Mouse (Mus musculus): Measurements from ENCODE around the gene Bbc3. TPM values are rescaled to one million over a fixed set of nuclear protein-coding genes. Genes with fewer than 3 reads are reported as not detected.

Bbc3 gene
- polyA plus RNA-seq, 1 experiment from 2014 or later, result 8.0 TPM

DNA sequence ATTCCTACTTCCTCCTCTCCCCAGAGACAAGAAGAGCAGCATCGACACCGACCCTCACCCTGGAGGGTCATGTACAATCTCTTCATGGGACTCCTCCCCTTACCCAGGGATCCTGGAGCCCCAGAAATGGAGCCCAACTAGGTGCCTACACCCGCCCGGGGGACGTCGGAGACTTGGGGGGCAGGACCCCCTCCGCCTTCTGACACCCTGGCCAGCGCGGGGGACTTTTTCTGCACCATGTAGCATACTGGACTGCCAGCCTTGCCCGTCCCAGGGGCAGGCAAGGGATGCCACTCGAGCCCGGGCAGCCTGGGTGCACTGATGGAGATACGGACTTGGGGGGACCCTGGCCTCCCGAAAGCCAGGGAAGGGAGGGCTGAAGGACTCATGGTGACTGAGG lies 8.9 kb downstream of the Bbc3 start:
- H3K4me1 ChIP-seq (replicated peaks; ENCODE audit: control insufficient read depth, insufficient read depth, low read length), result peaks cover 3% of the 10 kb centered on the region
- no peaks in the 10 kb centered on the region for H3K9me3 ChIP-seq (ENCODE audit: control insufficient read depth, low read length)
- WGBS, result 87% methylated on average over 14 of the region's 14 CpGs
- no peak overlapping the region for H3K4me3 ChIP-seq (ENCODE audit: low read depth, low read length)
- H3K27me3 ChIP-seq (ENCODE audit: control insufficient read depth, insufficient read depth, low read length), result no peaks in the 10 kb centered on the region
- DNase-seq (ENCODE audit: low spot score) (peak; percentile 51), ATAC-seq (replicated peaks; ENCODE audit: low FRiP score) (no peak)
- H3K4me2 ChIP-seq (ENCODE audit: low read depth, low read length, severe bottlenecking), result no peak overlapping the region
- H3K9ac ChIP-seq (ENCODE audit: low read length), result no peak overlapping the region
- H3K36me3 ChIP-seq (ENCODE audit: control insufficient read depth, insufficient read depth, low read length), result no peaks in the 10 kb centered on the region
- no peak overlapping the region for H3K27ac ChIP-seq (ENCODE audit: low read depth, low read length)

DNA sequence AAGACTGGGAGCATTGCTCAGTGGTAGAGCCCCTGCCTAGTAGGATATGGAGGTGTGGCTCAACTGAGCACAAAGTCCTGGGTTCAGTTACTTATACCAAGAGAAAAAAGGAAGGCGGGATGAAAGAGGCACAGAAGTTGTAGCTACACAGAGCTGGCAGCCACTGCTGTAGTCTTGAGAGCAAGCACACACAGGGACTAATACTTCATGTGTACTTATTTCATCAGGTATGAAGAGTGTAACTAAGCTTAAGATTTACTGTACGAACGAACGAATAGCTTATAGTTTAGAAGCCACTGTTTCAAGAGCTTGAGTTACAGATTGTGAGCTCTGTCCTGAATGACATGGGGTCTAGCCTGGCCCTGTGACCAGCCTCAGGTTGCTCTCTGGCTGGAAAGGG lies 11.0 kb downstream of the Bbc3 start:
- H3K4me3 ChIP-seq (ENCODE audit: low read depth, low read length), result no peak overlapping the region
- H3K9me3 ChIP-seq (ENCODE audit: control insufficient read depth, low read length), result no peaks in the 10 kb centered on the region
- no peak overlapping the region for H3K27ac ChIP-seq (ENCODE audit: low read depth, low read length)
- H3K4me1 ChIP-seq (replicated peaks; ENCODE audit: control insufficient read depth, insufficient read depth, low read length), result no peaks in the 10 kb centered on the region
- no peak overlapping the region for H3K9ac ChIP-seq (ENCODE audit: low read length)
- no peaks in the 10 kb centered on the region for H3K27me3 ChIP-seq (ENCODE audit: control insufficient read depth, insufficient read depth, low read length)
- ATAC-seq (replicated peaks; ENCODE audit: low FRiP score), result no peak
- 92% methylated on average over 4 of the region's 4 CpGs for WGBS
- DNase-seq (ENCODE audit: low spot score), result no peak
- no peaks in the 10 kb centered on the region for H3K36me3 ChIP-seq (ENCODE audit: control insufficient read depth, insufficient read depth, low read length)
- no peak overlapping the region for H3K4me2 ChIP-seq (ENCODE audit: low read depth, low read length, severe bottlenecking)

DNA sequence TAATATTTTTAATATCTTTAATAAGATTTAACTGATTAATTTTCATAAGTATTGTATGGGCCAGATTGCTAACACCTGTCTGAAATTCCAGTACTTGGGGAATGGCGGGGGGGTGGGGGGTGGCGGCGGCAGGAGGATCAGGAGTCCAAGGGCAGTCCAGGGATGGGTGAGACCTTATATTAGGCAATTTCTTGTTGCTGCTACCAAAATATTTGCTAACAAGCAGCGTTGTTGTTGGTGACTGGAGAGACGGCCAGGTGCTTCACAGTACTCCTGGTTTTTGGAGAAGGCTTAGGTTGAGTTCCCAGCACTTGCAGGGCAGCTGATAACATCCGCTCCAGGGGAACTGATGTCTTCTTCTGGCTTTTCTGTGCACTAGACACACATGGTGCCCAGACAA lies 12.3 kb downstream of the Bbc3 start:
- ATAC-seq (replicated peaks; ENCODE audit: low FRiP score) (no peak), DNase-seq (ENCODE audit: low spot score) (no peak)
- no peak overlapping the region for H3K27ac ChIP-seq (ENCODE audit: low read depth, low read length)
- H3K9ac ChIP-seq (ENCODE audit: low read length), result no peak overlapping the region
- H3K9me3 ChIP-seq (ENCODE audit: control insufficient read depth, low read length), result no peaks in the 10 kb centered on the region
- H3K4me2 ChIP-seq (ENCODE audit: low read depth, low read length, severe bottlenecking), result no peak overlapping the region
- H3K36me3 ChIP-seq (ENCODE audit: control insufficient read depth, insufficient read depth, low read length), result no peaks in the 10 kb centered on the region; the same call in 1 of the 2 replicates
- no peaks in the 10 kb centered on the region for H3K27me3 ChIP-seq (ENCODE audit: control insufficient read depth, insufficient read depth, low read length)
- WGBS, result 88% methylated on average over 6 of the region's 6 CpGs
- H3K4me3 ChIP-seq (ENCODE audit: low read depth, low read length), result no peak overlapping the region
- H3K4me1 ChIP-seq (replicated peaks; ENCODE audit: control insufficient read depth, insufficient read depth, low read length), result no peaks in the 10 kb centered on the region

DNA sequence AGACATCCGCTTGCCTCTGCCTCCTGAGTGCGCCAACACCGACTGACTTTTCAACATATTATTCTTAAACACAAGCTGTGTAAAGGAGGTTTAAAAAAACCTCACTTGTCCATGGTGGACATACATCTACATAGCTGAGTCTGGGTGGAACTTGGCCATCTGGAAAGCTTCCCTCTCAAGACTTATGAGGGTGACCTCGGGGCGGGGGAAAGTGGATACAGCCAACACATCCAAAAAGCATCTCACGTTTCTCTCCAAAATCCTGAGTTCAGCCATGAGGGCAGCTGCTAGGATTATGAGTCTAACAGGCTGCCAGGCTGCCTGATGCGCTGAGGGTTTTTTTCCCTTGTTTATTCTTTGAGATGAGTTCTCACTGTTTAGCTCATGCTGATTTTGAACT lies 16.5 kb downstream of the Bbc3 start:
- Histone ChIP-seq H3K4me1 (replicated peaks; ENCODE audit: control insufficient read depth, insufficient read depth, low read length) (peaks cover 2% of the 10 kb centered on the region; the same call in 1 of the 2 replicates), H3K9me3 (ENCODE audit: control insufficient read depth, low read length) (no peaks in the 10 kb centered on the region), H3K36me3 (ENCODE audit: control insufficient read depth, insufficient read depth, low read length) (peaks cover 3% of the 10 kb centered on the region; the same call in 1 of the 2 replicates), H3K27me3 (ENCODE audit: control insufficient read depth, insufficient read depth, low read length) (no peaks in the 10 kb centered on the region), H3K4me3 (ENCODE audit: low read depth, low read length) (no peak overlapping the region), H3K4me2 (ENCODE audit: low read depth, low read length, severe bottlenecking) (no peak overlapping the region), H3K27ac (ENCODE audit: low read depth, low read length) (no peak overlapping the region), H3K9ac (ENCODE audit: low read length) (no peak overlapping the region)
- ATAC-seq (replicated peaks; ENCODE audit: low FRiP score) (no peak), DNase-seq (ENCODE audit: low spot score) (no peak)
- 95% methylated on average over 7 of the region's 7 CpGs for WGBS

DNA sequence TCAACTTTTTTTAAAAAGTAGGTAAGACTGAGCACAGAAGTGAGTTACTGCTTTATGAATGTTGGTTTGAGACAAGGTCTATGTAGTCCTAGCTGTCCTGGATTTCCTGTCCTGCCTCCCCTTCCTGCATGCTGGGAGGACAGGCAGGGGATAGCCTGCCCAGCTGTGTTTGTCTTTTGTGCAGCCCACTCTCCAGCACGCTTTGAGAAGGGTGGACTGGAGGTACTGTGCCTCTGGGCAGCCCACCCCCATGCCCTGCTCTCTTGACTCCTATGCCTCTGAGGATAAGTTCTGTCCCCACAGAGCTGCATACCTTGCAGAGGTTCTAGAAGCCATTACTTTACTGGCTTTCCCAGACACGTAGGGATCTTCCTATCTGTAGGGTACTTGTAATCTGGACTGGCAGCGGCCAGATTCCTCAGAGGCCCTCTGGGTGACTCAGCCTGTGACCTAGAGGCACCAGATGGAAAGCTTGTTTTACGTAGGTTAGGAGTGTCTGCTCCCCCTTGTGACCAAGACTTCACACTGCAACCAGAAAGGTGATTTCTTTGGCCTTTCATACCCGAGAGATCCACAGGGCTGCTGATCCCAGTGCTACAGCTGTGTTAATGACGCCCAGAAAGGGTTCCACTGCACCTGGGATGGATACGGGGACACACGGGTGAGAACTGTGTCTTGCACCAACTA lies 17.9 kb downstream of the Bbc3 start:
- Histone ChIP-seq H3K4me2 (ENCODE audit: low read depth, low read length, severe bottlenecking) (no peak overlapping the region), H3K36me3 (ENCODE audit: control insufficient read depth, insufficient read depth, low read length) (peaks cover 7% of the 10 kb centered on the region; the same call in 1 of the 2 replicates), H3K9ac (ENCODE audit: low read length) (no peak overlapping the region), H3K27me3 (ENCODE audit: control insufficient read depth, insufficient read depth, low read length) (no peaks in the 10 kb centered on the region), H3K4me3 (ENCODE audit: low read depth, low read length) (no peak overlapping the region), H3K4me1 (replicated peaks; ENCODE audit: control insufficient read depth, insufficient read depth, low read length) (peaks cover 2% of the 10 kb centered on the region; the same call in 1 of the 2 replicates), H3K27ac (ENCODE audit: low read depth, low read length) (no peak overlapping the region), H3K9me3 (ENCODE audit: control insufficient read depth, low read length) (no peaks in the 10 kb centered on the region)
- peak; percentile 71 for DNase-seq (ENCODE audit: low spot score)
- ATAC-seq (replicated peaks; ENCODE audit: low FRiP score), result peak; percentile 56; the same call in 1 of the 2 replicates
- WGBS, result 38% methylated on average over 8 of the region's 8 CpGs

DNA sequence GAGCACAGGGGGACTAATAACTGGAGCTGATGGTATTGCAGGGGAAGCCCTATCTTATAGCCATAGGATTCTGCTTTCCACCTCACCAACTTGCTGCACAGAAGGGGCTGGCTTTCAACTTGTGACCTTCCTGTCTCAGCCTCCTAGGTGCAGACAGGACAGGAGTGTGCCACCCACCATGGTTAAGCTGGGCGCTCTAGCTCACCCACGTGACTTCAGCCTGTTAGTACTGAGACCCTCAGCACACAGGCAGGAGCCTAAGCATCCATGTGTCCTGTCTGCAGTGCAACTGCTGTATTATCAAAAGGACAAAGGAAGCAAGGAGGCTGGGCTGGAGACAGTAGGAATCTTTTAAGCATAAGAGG lies 18.4 kb downstream of the Bbc3 start:
- Histone ChIP-seq H3K27ac (ENCODE audit: low read depth, low read length) (no peak overlapping the region), H3K9me3 (ENCODE audit: control insufficient read depth, low read length) (no peaks in the 10 kb centered on the region), H3K36me3 (ENCODE audit: control insufficient read depth, insufficient read depth, low read length) (peaks cover 7% of the 10 kb centered on the region; the same call in 1 of the 2 replicates), H3K4me2 (ENCODE audit: low read depth, low read length, severe bottlenecking) (no peak overlapping the region), H3K27me3 (ENCODE audit: control insufficient read depth, insufficient read depth, low read length) (no peaks in the 10 kb centered on the region), H3K4me3 (ENCODE audit: low read depth, low read length) (no peak overlapping the region), H3K4me1 (replicated peaks; ENCODE audit: control insufficient read depth, insufficient read depth, low read length) (peaks cover 2% of the 10 kb centered on the region; the same call in 1 of the 2 replicates), H3K9ac (ENCODE audit: low read length) (no peak overlapping the region)
- 82% methylated on average over 2 of the region's 2 CpGs for WGBS
- no peak for ATAC-seq (replicated peaks; ENCODE audit: low FRiP score)
- DNase-seq (ENCODE audit: low spot score), result no peak

DNA sequence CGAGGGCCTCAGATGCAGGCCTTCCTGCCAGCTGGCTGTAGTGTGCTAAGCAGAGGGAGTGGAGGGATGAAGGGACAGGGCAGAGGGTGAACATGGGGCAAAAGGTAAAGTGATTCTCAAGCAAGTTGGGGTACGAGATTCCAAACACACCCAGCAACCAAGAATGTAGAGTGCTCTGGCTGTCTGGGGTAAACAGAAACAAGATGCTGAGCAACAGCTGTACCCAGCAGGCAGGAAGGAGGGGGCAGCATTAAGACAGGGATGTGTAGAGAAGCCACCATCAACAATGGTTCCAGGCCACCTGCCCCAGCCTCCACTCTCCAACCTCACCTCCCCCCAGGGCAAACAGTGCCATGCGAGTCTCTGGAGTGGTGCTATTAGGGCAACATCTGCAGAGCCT lies 21.0 kb downstream of the Bbc3 start:
- 85% methylated on average over 3 of the region's 3 CpGs for WGBS
- no peaks in the 10 kb centered on the region for H3K9me3 ChIP-seq (ENCODE audit: control insufficient read depth, low read length)
- H3K9ac ChIP-seq (ENCODE audit: low read length), result no peak overlapping the region
- peaks cover 12% of the 10 kb centered on the region; the same call in 1 of the 2 replicates for H3K36me3 ChIP-seq (ENCODE audit: control insufficient read depth, insufficient read depth, low read length)
- no peak overlapping the region for H3K4me2 ChIP-seq (ENCODE audit: low read depth, low read length, severe bottlenecking)
- peaks cover 2% of the 10 kb centered on the region; the same call in 1 of the 2 replicates for H3K4me1 ChIP-seq (replicated peaks; ENCODE audit: control insufficient read depth, insufficient read depth, low read length)
- no peak overlapping the region for H3K27ac ChIP-seq (ENCODE audit: low read depth, low read length)
- no peak overlapping the region for H3K4me3 ChIP-seq (ENCODE audit: low read depth, low read length)
- no peak for DNase-seq (ENCODE audit: low spot score)
- no peaks in the 10 kb centered on the region for H3K27me3 ChIP-seq (ENCODE audit: control insufficient read depth, insufficient read depth, low read length)
- ATAC-seq (replicated peaks; ENCODE audit: low FRiP score), result no peak

DNA sequence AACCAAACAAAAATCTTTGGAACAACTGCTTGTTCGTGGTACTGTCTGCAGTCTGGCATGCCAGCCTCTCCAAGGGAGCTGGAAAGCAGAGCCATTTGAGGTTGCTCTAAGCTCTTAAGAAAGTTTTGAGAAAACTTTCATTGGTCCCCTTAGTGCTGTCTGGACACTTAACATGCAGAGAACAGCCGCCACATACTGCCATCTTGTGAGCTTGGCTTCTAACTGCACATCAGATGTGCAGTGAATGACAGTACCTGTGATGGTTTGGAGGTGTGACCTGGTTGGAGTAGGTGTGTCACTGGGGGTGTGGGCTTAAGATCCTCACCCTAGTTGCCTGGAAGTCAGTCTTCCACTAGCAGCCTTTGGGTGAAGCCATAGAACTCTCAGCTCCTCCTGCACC lies 29.5 kb downstream of the Bbc3 start:
- no peaks in the 10 kb centered on the region for H3K4me1 ChIP-seq (replicated peaks; ENCODE audit: control insufficient read depth, insufficient read depth, low read length)
- WGBS, result 74% methylated on average over 2 of the region's 2 CpGs
- ATAC-seq (replicated peaks; ENCODE audit: low FRiP score) (no peak), DNase-seq (ENCODE audit: low spot score) (no peak)
- H3K4me3 ChIP-seq (ENCODE audit: low read depth, low read length), result no peak overlapping the region
- no peak overlapping the region for H3K9ac ChIP-seq (ENCODE audit: low read length)
- no peak overlapping the region for H3K27ac ChIP-seq (ENCODE audit: low read depth, low read length)
- H3K9me3 ChIP-seq (ENCODE audit: control insufficient read depth, low read length), result no peaks in the 10 kb centered on the region
- H3K4me2 ChIP-seq (ENCODE audit: low read depth, low read length, severe bottlenecking), result no peak overlapping the region
- H3K27me3 ChIP-seq (ENCODE audit: control insufficient read depth, insufficient read depth, low read length), result no peaks in the 10 kb centered on the region
- H3K36me3 ChIP-seq (ENCODE audit: control insufficient read depth, insufficient read depth, low read length), result peaks cover 8% of the 10 kb centered on the region; the same call in 1 of the 2 replicates

DNA sequence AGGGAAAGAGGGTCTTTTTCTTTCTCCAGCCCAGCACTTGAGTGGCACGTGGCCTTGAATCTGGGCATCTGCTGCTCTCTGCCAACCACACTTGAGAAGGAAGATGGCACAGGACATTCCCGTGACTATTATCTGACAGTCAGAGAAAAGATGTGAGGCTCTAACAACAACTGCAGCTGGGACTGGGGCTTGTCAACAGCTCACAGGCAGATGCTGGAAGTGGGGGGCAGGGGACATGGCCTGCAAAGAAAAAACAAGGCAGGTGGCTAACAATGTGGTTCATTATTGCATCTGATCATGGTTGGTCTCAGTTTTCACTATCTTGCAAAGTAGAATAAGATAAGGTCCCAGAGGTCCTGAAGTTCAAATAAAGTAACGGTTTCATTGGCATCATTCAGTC lies 36.4 kb downstream of the Bbc3 start:
- Histone ChIP-seq H3K9me3 (ENCODE audit: control insufficient read depth, low read length) (no peaks in the 10 kb centered on the region), H3K27ac (ENCODE audit: low read depth, low read length) (no peak overlapping the region), H3K4me1 (replicated peaks; ENCODE audit: control insufficient read depth, insufficient read depth, low read length) (no peaks in the 10 kb centered on the region), H3K9ac (ENCODE audit: low read length) (no peak overlapping the region), H3K4me2 (ENCODE audit: low read depth, low read length, severe bottlenecking) (no peak overlapping the region), H3K27me3 (ENCODE audit: control insufficient read depth, insufficient read depth, low read length) (no peaks in the 10 kb centered on the region), H3K36me3 (ENCODE audit: control insufficient read depth, insufficient read depth, low read length) (no peaks in the 10 kb centered on the region; the same call in 1 of the 2 replicates), H3K4me3 (ENCODE audit: low read depth, low read length) (no peak overlapping the region)
- ATAC-seq (replicated peaks; ENCODE audit: low FRiP score), result no peak
- WGBS, result 94% methylated on average over 3 of the region's 3 CpGs
- no peak for DNase-seq (ENCODE audit: low spot score)
